Mouse (Mus musculus) bone marrow macrophage, adult 2 months (primary cell): ENCODE results near the gene Cd27.

Experiments used
- CTCF ChIP-seq: IDR thresholded peaks from 2 replicates; pipeline ENCODE4 v1.5.1; 2012; ENCODE audit warnings: low read depth, mild to moderate bottlenecking, low read length, moderate library complexity
- POLR2A ChIP-seq: IDR thresholded peaks from 2 replicates; pipeline ENCODE4 v1.6.1; 2012; ENCODE audit warnings: mild to moderate bottlenecking, low read depth, low read length, borderline replicate concordance

DNA sequence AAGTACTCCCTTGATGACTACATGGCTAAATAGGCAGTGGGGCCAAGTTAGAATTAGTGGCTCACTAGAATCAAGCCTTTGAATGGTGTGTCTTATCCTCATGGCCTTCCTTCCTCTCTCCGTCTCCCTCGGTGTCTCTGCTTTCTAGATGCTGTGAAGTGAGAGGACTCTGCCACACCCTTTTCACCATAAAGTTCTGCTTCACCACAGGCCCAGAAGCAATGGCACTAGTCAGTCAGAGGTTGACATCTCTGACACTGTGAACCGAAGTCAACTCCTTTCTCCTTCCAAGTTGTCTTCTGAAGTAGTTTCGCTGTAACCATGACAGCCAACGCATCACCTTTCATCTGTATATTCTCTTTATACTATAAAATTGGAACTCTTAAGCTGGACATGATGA lies 2.7 kb upstream of the Cd27 start:
- TF ChIP-seq CTCF (no peak), POLR2A (no peak)
